Mouse (Mus musculus) liver, embryonic 14.5 days (tissue): ENCODE results near the gene Knl1.
A peak's percentile ranks its signal among the peaks of the same experiment; 100 is the strongest.

ENCODE experiments used
- CTCF ChIP-seq: IDR thresholded peaks from 2 replicates; pipeline ENCODE4 v1.5.1; 2016; ENCODE audit warnings: antibody characterized with exemption, low read depth, control low read depth
- EP300 ChIP-seq: IDR thresholded peaks from 2 replicates; pipeline ENCODE4 v1.6.1; 2016; ENCODE audit warnings: antibody characterized with exemption, low read depth

DNA sequence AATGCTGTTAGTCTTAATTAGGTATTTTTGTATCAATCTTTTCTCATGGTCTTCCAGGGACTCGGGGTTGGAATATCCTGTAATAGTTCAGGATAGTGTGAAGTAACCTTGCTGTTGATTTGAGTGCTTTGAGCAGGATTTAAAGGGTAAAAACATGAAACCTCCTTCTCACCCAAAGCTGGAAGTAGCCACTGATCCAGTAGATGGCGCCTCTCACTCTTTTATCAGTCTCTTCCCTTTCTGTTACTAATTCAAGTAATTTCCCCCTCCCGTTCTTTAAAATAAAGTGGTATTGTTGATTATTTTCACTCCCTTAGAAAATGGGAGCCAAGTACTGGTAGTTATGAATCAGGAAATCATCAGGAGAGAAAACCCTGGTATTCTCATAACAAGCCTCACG, 6.0 kb upstream of the Knl1 start:
- TF ChIP-seq CTCF (peak; percentile 60), EP300 (no peak)
